Mouse (Mus musculus): ENCODE measurements at regions not wholly inside any gene's neighbourhood (a gene's known extent, or its start where the extent isn't known, plus 50 kb on each side); places are given as distances from the start of the nearest gene placed in this dataset.
A peak's percentile ranks its signal among the peaks of the same experiment; 100 is the strongest.

GRCm38 (mm10) chr3:52184241-52184640 is 79.4 kb upstream of the Maml3 start:
- H3K27ac ChIP-seq (replicated peaks) = peak overlapping the region; percentile 51; the same call in 1 of the 2 replicates
- WGBS = 86% methylated on average over 12 of the region's 12 CpGs

GRCm38 (mm10) chr3:52185351-52185750 is 80.5 kb upstream of the Maml3 start:
- Histone ChIP-seq H3K4me1 (peaks cover 35% of the 10 kb centered on the region), H3K27ac (replicated peaks) (no peak overlapping the region; the same call in 1 of the 2 replicates), H3K36me3 (replicated peaks) (no peaks in the 10 kb centered on the region), H3K4me3 (no peak overlapping the region), H3K9me3 (no peaks in the 10 kb centered on the region), H3K27me3 (replicated peaks; ENCODE audit: low read depth, poor library complexity, severe bottlenecking) (no peaks in the 10 kb centered on the region)
- peak; percentile 5 for DNase-seq (ENCODE audit: low spot score)
- WGBS = 36% methylated on average over 2 of the region's 2 CpGs

More at GRCm38 (mm10) chr3:52184241-52184640, 79.4 kb upstream of the Maml3 start:
- H3K27me3 ChIP-seq (replicated peaks; ENCODE audit: low read depth, poor library complexity, severe bottlenecking) = no peaks in the 10 kb centered on the region
- H3K4me3 ChIP-seq = no peak overlapping the region
- H3K9me3 ChIP-seq = no peaks in the 10 kb centered on the region
- H3K4me1 ChIP-seq = peaks cover 46% of the 10 kb centered on the region
- DNase-seq (ENCODE audit: low spot score) = no peak
- H3K36me3 ChIP-seq (replicated peaks) = no peaks in the 10 kb centered on the region

- Histone ChIP-seq H3K36me3 (replicated peaks) (no peaks in the 10 kb centered on the region), H3K4me3 (no peak overlapping the region), H3K27me3 (replicated peaks; ENCODE audit: low read depth, poor library complexity, severe bottlenecking) (no peaks in the 10 kb centered on the region), H3K27ac (replicated peaks) (peak overlapping the region; percentile 69), H3K9me3 (no peaks in the 10 kb centered on the region), H3K4me1 (peaks cover 19% of the 10 kb centered on the region)
- 40% methylated on average over 4 of the region's 4 CpGs for WGBS
- DNase-seq (ENCODE audit: low spot score) = peak; percentile 56
Observed at GRCm38 (mm10) chr3:52187401-52187801, 80.7 kb upstream of the Foxo1 start.

- H3K9me3 ChIP-seq = no peaks in the 10 kb centered on the region
- H3K4me1 ChIP-seq = peaks cover 19% of the 10 kb centered on the region
- peak; percentile 6 for DNase-seq (ENCODE audit: low spot score)
- WGBS = 92% methylated on average over 6 of the region's 6 CpGs
- no peak overlapping the region for H3K27ac ChIP-seq (replicated peaks)
- H3K4me3 ChIP-seq = no peak overlapping the region
- no peaks in the 10 kb centered on the region for H3K36me3 ChIP-seq (replicated peaks)
- no peaks in the 10 kb centered on the region for H3K27me3 ChIP-seq (replicated peaks; ENCODE audit: low read depth, poor library complexity, severe bottlenecking)
Observed at GRCm38 (mm10) chr3:52188303-52188702, 79.8 kb upstream of the Foxo1 start.

- 90% methylated on average over 6 of the region's 6 CpGs for WGBS
- H3K9me3 ChIP-seq = no peaks in the 10 kb centered on the region
- H3K27ac ChIP-seq (replicated peaks) = no peak overlapping the region
- H3K4me1 ChIP-seq = peaks cover 19% of the 10 kb centered on the region
- peak; percentile 5 for DNase-seq (ENCODE audit: low spot score)
- H3K4me3 ChIP-seq = no peak overlapping the region
- H3K36me3 ChIP-seq (replicated peaks) = no peaks in the 10 kb centered on the region
- H3K27me3 ChIP-seq (replicated peaks; ENCODE audit: low read depth, poor library complexity, severe bottlenecking) = no peaks in the 10 kb centered on the region
Observed at GRCm38 (mm10) chr3:52189016-52189415, 79.1 kb upstream of the Foxo1 start.

- no peaks in the 10 kb centered on the region for H3K9me3 ChIP-seq
- DNase-seq (ENCODE audit: low spot score) = peak; percentile 7
- H3K4me1 ChIP-seq = peaks cover 26% of the 10 kb centered on the region
- H3K4me3 ChIP-seq = no peak overlapping the region
- 87% methylated on average over 7 of the region's 7 CpGs for WGBS
- H3K36me3 ChIP-seq (replicated peaks) = no peaks in the 10 kb centered on the region
- H3K27me3 ChIP-seq (replicated peaks; ENCODE audit: low read depth, poor library complexity, severe bottlenecking) = 0 out of 2 replicates have a peak, but pooled peaks cover 7% of the 10 kb centered on the region
- H3K27ac ChIP-seq (replicated peaks) = no peak overlapping the region
Observed at GRCm38 (mm10) chr3:52190021-52190420, 78.1 kb upstream of the Foxo1 start.

GRCm38 (mm10) chr3:52193026-52193425 is 75.1 kb upstream of the Foxo1 start:
- H3K27ac ChIP-seq (replicated peaks) = no peak overlapping the region
- H3K4me3 ChIP-seq = no peak overlapping the region
- 75% methylated on average over 7 of the region's 7 CpGs for WGBS
- DNase-seq (ENCODE audit: low spot score) = no peak
- 0 out of 2 replicates have a peak, but pooled peaks cover 11% of the 10 kb centered on the region for H3K27me3 ChIP-seq (replicated peaks; ENCODE audit: low read depth, poor library complexity, severe bottlenecking)
- H3K9me3 ChIP-seq = no peaks in the 10 kb centered on the region
- H3K4me1 ChIP-seq = peaks cover 29% of the 10 kb centered on the region
- no peaks in the 10 kb centered on the region for H3K36me3 ChIP-seq (replicated peaks)

GRCm38 (mm10) chr3:52194216-52194615 is 73.9 kb upstream of the Foxo1 start:
- Histone ChIP-seq H3K36me3 (replicated peaks) (no peaks in the 10 kb centered on the region), H3K27ac (replicated peaks) (no peak overlapping the region), H3K9me3 (no peaks in the 10 kb centered on the region), H3K27me3 (replicated peaks; ENCODE audit: low read depth, poor library complexity, severe bottlenecking) (0 out of 2 replicates have a peak, but pooled peaks cover 11% of the 10 kb centered on the region), H3K4me3 (no peak overlapping the region), H3K4me1 (peaks cover 29% of the 10 kb centered on the region)
- no peak for DNase-seq (ENCODE audit: low spot score)
- 85% methylated on average over 10 of the region's 10 CpGs for WGBS

GRCm38 (mm10) chr3:52195486-52195885 is 72.7 kb upstream of the Foxo1 start:
- Histone ChIP-seq H3K27me3 (replicated peaks; ENCODE audit: low read depth, poor library complexity, severe bottlenecking) (0 out of 2 replicates have a peak, but pooled peaks cover 11% of the 10 kb centered on the region), H3K36me3 (replicated peaks) (no peaks in the 10 kb centered on the region), H3K4me3 (peak overlapping the region; percentile 63), H3K9me3 (no peaks in the 10 kb centered on the region), H3K4me1 (peaks cover 33% of the 10 kb centered on the region), H3K27ac (replicated peaks) (peak overlapping the region; percentile 95)
- no peak for DNase-seq (ENCODE audit: low spot score)
- 72% methylated on average over 3 of the region's 3 CpGs for WGBS

GRCm38 (mm10) chr3:52196047-52196935 is 71.8 kb upstream of the Foxo1 start:
- 0 out of 2 replicates have a peak, but pooled peaks cover 11% of the 10 kb centered on the region for H3K27me3 ChIP-seq (replicated peaks; ENCODE audit: low read depth, poor library complexity, severe bottlenecking)
- H3K36me3 ChIP-seq (replicated peaks) = no peaks in the 10 kb centered on the region
- DNase-seq (ENCODE audit: low spot score) = peak; percentile 91
- peaks cover 33% of the 10 kb centered on the region for H3K4me1 ChIP-seq
- WGBS = 5% methylated on average over 39 of the region's 39 CpGs
- peak overlapping the region; percentile 63 for H3K4me3 ChIP-seq
- H3K9me3 ChIP-seq = no peaks in the 10 kb centered on the region
- peak overlapping the region; percentile 95 for H3K27ac ChIP-seq (replicated peaks)

- no peak overlapping the region; the same call in 1 of the 2 replicates for H3K4me3 ChIP-seq
- WGBS = 76% methylated on average over 2 of the region's 2 CpGs
Observed at GRCm38 (mm10) chr3:52196936-52197246, 71.2 kb upstream of the Foxo1 start.

GRCm38 (mm10) chr3:52197982-52198750 is 70.0 kb upstream of the Foxo1 start:
- WGBS = 79% methylated on average over 23 of the region's 23 CpGs
- H3K9me3 ChIP-seq = no peaks in the 10 kb centered on the region
- H3K4me1 ChIP-seq = peaks cover 33% of the 10 kb centered on the region
- 0 out of 2 replicates have a peak, but pooled peaks cover 11% of the 10 kb centered on the region for H3K27me3 ChIP-seq (replicated peaks; ENCODE audit: low read depth, poor library complexity, severe bottlenecking)
- no peak for DNase-seq (ENCODE audit: low spot score)
- H3K36me3 ChIP-seq (replicated peaks) = no peaks in the 10 kb centered on the region
- peak overlapping the region; percentile 48; the same call in 1 of the 2 replicates for H3K27ac ChIP-seq (replicated peaks)
- H3K4me3 ChIP-seq = no peak overlapping the region

More at GRCm38 (mm10) chr3:52196936-52197246, 71.2 kb upstream of the Foxo1 start:
- Histone ChIP-seq H3K27ac (replicated peaks) (peak overlapping the region; percentile 95), H3K36me3 (replicated peaks) (no peaks in the 10 kb centered on the region), H3K4me1 (peaks cover 33% of the 10 kb centered on the region), H3K27me3 (replicated peaks; ENCODE audit: low read depth, poor library complexity, severe bottlenecking) (0 out of 2 replicates have a peak, but pooled peaks cover 11% of the 10 kb centered on the region), H3K9me3 (no peaks in the 10 kb centered on the region)
- DNase-seq (ENCODE audit: low spot score) = no peak
